Mouse (Mus musculus): ENCODE data around the gene Dapk3.

DNA sequence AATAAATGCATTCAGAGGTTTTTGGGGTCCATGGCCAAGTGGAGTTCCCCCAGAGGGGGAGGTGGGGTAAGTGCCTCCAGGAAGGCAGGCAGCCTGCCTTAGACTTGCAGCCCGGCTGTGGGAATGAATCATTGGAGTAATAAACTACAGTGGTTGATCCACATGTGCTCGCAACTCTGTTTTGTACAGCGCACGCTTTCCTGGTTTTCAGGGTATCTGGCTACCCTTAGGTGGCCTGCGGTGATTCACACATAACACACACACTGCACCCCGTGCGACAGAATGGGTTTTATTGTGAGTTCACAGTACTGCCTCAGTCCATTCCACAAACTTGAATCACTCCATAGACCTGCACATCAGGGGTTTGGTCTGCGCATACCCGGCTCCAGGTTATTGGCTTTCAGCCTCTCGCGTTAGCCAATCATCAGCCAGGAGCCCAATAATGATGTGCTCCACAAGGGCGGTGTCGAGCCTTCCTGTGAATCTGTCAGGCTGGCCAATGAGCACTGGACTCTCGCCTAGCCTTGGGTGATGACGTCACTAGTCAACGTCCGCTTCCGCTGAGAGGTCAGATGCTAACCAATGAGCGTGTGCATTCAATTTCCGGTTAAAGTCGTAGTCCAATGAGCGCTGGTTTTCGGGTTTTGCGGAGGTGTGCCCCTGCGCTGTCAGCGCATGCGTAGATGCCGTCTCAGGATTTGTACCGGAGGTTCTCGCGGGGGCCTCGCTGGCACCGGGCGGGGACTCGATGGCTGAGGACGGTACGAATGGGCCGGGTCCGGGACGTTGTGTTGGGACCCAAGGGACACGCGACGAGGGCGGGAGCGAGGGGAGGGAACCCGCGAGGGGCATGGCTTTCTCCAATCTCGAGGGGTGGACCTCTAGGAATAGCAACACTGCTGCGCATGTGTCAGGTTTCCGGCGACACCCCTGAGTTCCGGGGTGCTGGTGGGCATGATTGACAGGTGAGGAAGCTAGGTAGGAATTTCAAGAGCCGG lies at the start of gene Dapk3:
- TF ChIP-seq CTCF (IDR thresholded peaks at IDR 0.05; ENCODE audit: low read depth, low read length) (no peak), POLR2A (IDR thresholded peaks at IDR 0.05; ENCODE audit: insufficient read depth, low read length) (no peak), EP300 (IDR thresholded peaks at IDR 0.05; ENCODE audit: insufficient read depth, low read depth, low read length) (no peak)

All from ES-Bruce4 (cell line).